26 mouse cellular contexts compared by ENCODE assay signal in the genomic region with DNA sequence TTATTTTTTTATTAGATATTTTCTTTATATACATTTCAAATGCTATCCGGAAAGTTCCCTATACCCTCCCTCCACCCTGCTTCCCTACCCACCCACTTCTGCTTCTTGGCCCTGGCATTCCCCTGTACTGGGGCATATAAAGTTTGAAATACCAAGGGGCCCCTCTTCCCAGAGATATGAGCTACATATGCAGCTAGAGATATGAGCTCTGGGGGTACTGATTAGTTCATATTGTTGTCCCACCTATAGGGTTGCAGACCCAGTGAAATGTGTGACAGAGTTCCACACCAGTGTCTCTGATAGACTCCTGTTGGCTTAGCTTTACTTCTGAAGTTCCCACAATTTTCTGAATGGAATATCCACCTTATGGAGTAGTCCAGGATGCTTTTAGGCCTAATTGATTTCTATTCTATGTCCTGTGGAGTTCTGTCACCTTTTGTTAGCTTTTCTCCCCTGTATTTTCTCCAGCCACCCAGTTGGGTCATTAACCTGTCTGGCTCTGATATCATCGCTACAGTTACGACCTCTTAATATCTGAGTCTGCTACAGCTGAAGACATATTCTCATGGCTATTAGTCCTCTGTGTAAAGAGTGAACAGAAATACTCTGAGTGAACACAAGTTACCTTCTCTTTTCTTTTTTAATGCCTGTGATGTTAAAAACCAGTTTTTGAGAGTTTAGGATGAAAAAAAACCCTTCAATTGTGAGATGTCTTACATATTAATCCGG. TPM values are rescaled to one million over a fixed set of nuclear protein-coding genes. Genes with fewer than 3 reads are reported as not detected.
"Had no signal": no experiment of that assay in that cellular context is flagged by ENCODE, and none has a peak within 500 bp of the region (broad histone marks: within the 10 kb centered on the region; RNA-seq: fewer than 3 reads in every experiment).

No protein-coding gene starts in this region.

- H3K4me1 ChIP-seq: limb, embryonic 12.5 days; limb, embryonic 15.5 days; midbrain, embryonic 12.5 days; neural tube, embryonic 13.5 days had no signal

- H3K36me3 ChIP-seq: limb, embryonic 12.5 days; limb, embryonic 15.5 days; midbrain, embryonic 12.5 days; neural tube, embryonic 13.5 days had no signal

- H3K27me3 ChIP-seq: limb, embryonic 12.5 days; limb, embryonic 15.5 days; midbrain, embryonic 12.5 days; neural tube, embryonic 13.5 days had no signal

- ATAC-seq: inflammation-experienced regulatory T-cells, adult 6 months; intestine, embryonic 16.5 days; midbrain, embryonic 16.5 days had no signal

- H3K4me3 ChIP-seq: limb, embryonic 12.5 days; limb, embryonic 15.5 days; midbrain, embryonic 12.5 days; myocyte; neural tube, embryonic 13.5 days had no signal

- H3K27ac ChIP-seq: limb, embryonic 12.5 days; limb, embryonic 15.5 days; midbrain, embryonic 12.5 days; neural tube, embryonic 13.5 days had no signal

- DNase-seq: kidney, adult 18-20 months; kidney, adult 9 months; kidney, postnatal 14 days; kidney, postnatal 4 days; left cerebral cortex, postnatal 4 days; lung, adult 2 months; lung, postnatal 14 days; lung, postnatal 4 days; retina, postnatal 1 day; right cerebral cortex, postnatal 25 days; thymus, adult 18-20 months; thymus, postnatal 36 days had no signal

- H3K9me3 ChIP-seq: limb, embryonic 12.5 days; limb, embryonic 15.5 days; midbrain, embryonic 12.5 days; neural tube, embryonic 13.5 days had no signal

- H3K4me2 ChIP-seq: limb, embryonic 12.5 days; limb, embryonic 15.5 days; midbrain, embryonic 12.5 days; neural tube, embryonic 13.5 days had no signal

- H3K9ac ChIP-seq: limb, embryonic 12.5 days; limb, embryonic 15.5 days; midbrain, embryonic 12.5 days; neural tube, embryonic 13.5 days had no signal

RNA-seq across cellular contexts. Expression of a gene that starts 16.8 kb away (rescaled TPM):
- total RNA-seq: megakaryocyte progenitor cell, adult 5-6 weeks; megakaryocyte-erythroid progenitor cell, adult 5-6 weeks; monocyte, adult 5-6 weeks; neutrophil, adult 5-6 weeks had no signal
- polyA plus RNA-seq: kidney, embryonic 16.5 days; midbrain, embryonic 12.5 days; myocyte; neural tube, embryonic 13.5 days; stomach, embryonic 16.5 days had no signal
